Mouse (Mus musculus) limb, embryonic 11.5 days (tissue): ENCODE measurements around the gene Actl10. TPM values are rescaled to one million over a fixed set of nuclear protein-coding genes. Genes with fewer than 3 reads are reported as not detected.
A peak's percentile ranks its signal among the peaks of the same experiment; 100 is the strongest.

Experiments used
- ATAC-seq: fragments of 200-750 bp; cut with Nextera tagmentation; 2 replicates; pipeline ENCODE4 v1.8.0; 2017; ENCODE audit warnings: low read depth; ENCODE audit not compliant: insufficient number of reproducible peaks, low FRiP score, low TSS enrichment
- DNase-seq: peaks from one replicate; pipeline ENCODE4 v3.0.0-alpha.2; 2015; ENCODE audit warnings: low spot score
- H3K27ac ChIP-seq: fragments of 300-500 bp; sonication (generic); replicated peaks from 2 replicates; pipeline ENCODE4 v1.5.1; 2014; ENCODE audit warnings: low read depth, mild to moderate bottlenecking, low read length
- H3K27me3 ChIP-seq: fragments of 300-500 bp; sonication (generic); 2 replicates; pipeline ENCODE4 v1.6.1; 2014; ENCODE audit warnings: mild to moderate bottlenecking, low read length, mixed read lengths; ENCODE audit not compliant: control insufficient read depth, insufficient read depth
- H3K36me3 ChIP-seq: fragments of 300-500 bp; sonication (generic); 2 replicates; pipeline ENCODE4 v1.6.1; 2014; ENCODE audit warnings: mild to moderate bottlenecking, low read length, moderate library complexity, mixed read lengths; ENCODE audit not compliant: control insufficient read depth, insufficient read depth
- H3K4me1 ChIP-seq: fragments of 300-500 bp; sonication (generic); 2 replicates; pipeline ENCODE4 v1.6.1; 2014; ENCODE audit warnings: low read length, mixed read lengths; ENCODE audit not compliant: control insufficient read depth, insufficient read depth
- H3K4me2 ChIP-seq: fragments of 300-500 bp; sonication (generic); 2 replicates; pipeline ENCODE4 v1.6.1; 2014; ENCODE audit warnings: low read depth, mild to moderate bottlenecking, moderate library complexity; ENCODE audit not compliant: severe bottlenecking
- H3K4me3 ChIP-seq: fragments of 300-500 bp; sonication (generic); 2 replicates; pipeline ENCODE4 v1.5.1; 2014; ENCODE audit warnings: low read depth, low read length
- H3K9ac ChIP-seq: fragments of 300-500 bp; sonication (generic); 2 replicates; pipeline ENCODE4 v1.6.1; 2014; ENCODE audit warnings: mild to moderate bottlenecking, low read length
- H3K9me3 ChIP-seq: fragments of 300-500 bp; sonication (generic); 2 replicates; pipeline ENCODE4 v1.6.1; 2016; ENCODE audit warnings: low read length; ENCODE audit not compliant: control insufficient read depth
- WGBS: fragments of 180-500 bp; shearing (Covaris S2); extraction: QIAGEN DNeasy Blood & Tissue Kit; methylation state at CpG from one replicate; pipeline ENCODE4 v1.1.7; 2014; 5-methylcytosine and 5-hydroxymethylcytosine counted together
- polyA plus RNA-seq: library from polyadenylated mRNA; unstranded; fragments of >200 nt; fragmentation: Nextera tagmentation; extraction: Ambion mirVana; gene quantifications from 2 replicates; pipeline ENCODE4 v1.2.1, GENCODE M21; 2014

The Actl10 gene
- polyA plus RNA-seq, 1 experiment from 2014 or later = 0.19 TPM

- Histone ChIP-seq H3K27ac (no peak overlapping the region), H3K4me1 (no peaks in the 10 kb centered on the region), H3K9ac (no peak overlapping the region), H3K9me3 (no peaks in the 10 kb centered on the region), H3K4me3 (no peak overlapping the region), H3K27me3 (no peaks in the 10 kb centered on the region), H3K4me2 (no peak overlapping the region), H3K36me3 (peaks cover 3% of the 10 kb centered on the region; the same call in 1 of the 2 replicates)
- 90% methylated on average over 9 of the region's 9 CpGs for WGBS
- ATAC-seq (no peak), DNase-seq (no peak)
Measured at GRCm38 (mm10) chr2:154543567-154544347, 7.8 kb upstream of the Actl10 start.

GRCm38 (mm10) chr2:154546711-154547110 is 4.9 kb upstream of the Actl10 start, which contains the start of gene 1700003F12Rik:
Gene 1700003F12Rik (plus strand): TSS chr2:154547085.
- H3K9me3 ChIP-seq = no peaks in the 10 kb centered on the region
- H3K4me3 ChIP-seq = no peak within 1 kb of the TSS
- no peak within 1 kb of the TSS for H3K9ac ChIP-seq
- peaks cover 10% of the 10 kb centered on the region for H3K27me3 ChIP-seq
- ATAC-seq (no peak), DNase-seq (no peak)
- no peaks in the 10 kb centered on the region for H3K36me3 ChIP-seq
- WGBS = 91% methylated on average over 10 of the region's 10 CpGs
- H3K27ac ChIP-seq = no peak within 1 kb of the TSS
- H3K4me1 ChIP-seq = peaks cover 3% of the 10 kb centered on the region
- no peak within 1 kb of the TSS for H3K4me2 ChIP-seq

- no peak overlapping the region for H3K9ac ChIP-seq
- ATAC-seq = no peak
- peaks cover 14% of the 10 kb centered on the region for H3K27me3 ChIP-seq
- peaks cover 13% of the 10 kb centered on the region for H3K4me1 ChIP-seq
- H3K4me3 ChIP-seq = no peak overlapping the region
- H3K4me2 ChIP-seq = no peak overlapping the region
- DNase-seq = no peak
- whole genome bisulfite sequencing = 38% methylated on average over 3 of the region's 3 CpGs
- H3K36me3 ChIP-seq = 0 out of 2 replicates have a peak, but pooled peaks cover 2% of the 10 kb centered on the region
- H3K27ac ChIP-seq = no peak overlapping the region
- H3K9me3 ChIP-seq = no peaks in the 10 kb centered on the region
Measured at GRCm38 (mm10) chr2:154548688-154549087, 2.9 kb upstream of the Actl10 start.

- WGBS = 3% methylated on average over 48 of the region's 48 CpGs
- Histone ChIP-seq H3K27ac (no peak overlapping the region), H3K9ac (peak overlapping the region; percentile 60), H3K36me3 (0 out of 2 replicates have a peak, but pooled peaks cover 2% of the 10 kb centered on the region), H3K4me1 (peaks cover 13% of the 10 kb centered on the region), H3K9me3 (no peaks in the 10 kb centered on the region), H3K27me3 (peaks cover 14% of the 10 kb centered on the region), H3K4me2 (peak overlapping the region; percentile 85), H3K4me3 (peak overlapping the region; percentile 34)
- ATAC-seq (peak; percentile 64; the same call in 1 of the 2 replicates), DNase-seq (peak; percentile 86)
Measured at GRCm38 (mm10) chr2:154549127-154549885, 2.3 kb upstream of the Actl10 start.

- H3K4me2 ChIP-seq = peak overlapping the region; percentile 85
- peaks cover 13% of the 10 kb centered on the region for H3K4me1 ChIP-seq
- DNase-seq (no peak), ATAC-seq (no peak)
- H3K4me3 ChIP-seq = peak overlapping the region; percentile 34; the same call in 1 of the 2 replicates
- WGBS = 17% methylated on average over 20 of the region's 20 CpGs
- H3K27ac ChIP-seq = no peak overlapping the region
- no peak overlapping the region; the same call in 1 of the 2 replicates for H3K9ac ChIP-seq
- peaks cover 14% of the 10 kb centered on the region for H3K27me3 ChIP-seq
- H3K9me3 ChIP-seq = no peaks in the 10 kb centered on the region
- H3K36me3 ChIP-seq = 0 out of 2 replicates have a peak, but pooled peaks cover 2% of the 10 kb centered on the region
Measured at GRCm38 (mm10) chr2:154549886-154550189, 1.7 kb upstream of the Actl10 start.

- no peak for DNase-seq
- Histone ChIP-seq H3K36me3 (0 out of 2 replicates have a peak, but pooled peaks cover 2% of the 10 kb centered on the region), H3K27ac (no peak overlapping the region), H3K9me3 (no peaks in the 10 kb centered on the region), H3K4me1 (peaks cover 13% of the 10 kb centered on the region), H3K9ac (no peak overlapping the region), H3K27me3 (peaks cover 14% of the 10 kb centered on the region), H3K4me3 (no peak overlapping the region), H3K4me2 (no peak overlapping the region)
- no peak for ATAC-seq
- WGBS = 80% methylated on average over 2 of the region's 2 CpGs
Measured at GRCm38 (mm10) chr2:154550937-154551336, 639 bp upstream of the Actl10 start.

- no peak overlapping the region for H3K27ac ChIP-seq
- H3K27me3 ChIP-seq = peaks cover 14% of the 10 kb centered on the region
- H3K9me3 ChIP-seq = no peaks in the 10 kb centered on the region
- H3K4me3 ChIP-seq = peak overlapping the region; percentile 17
- H3K4me1 ChIP-seq = peaks cover 13% of the 10 kb centered on the region
- ATAC-seq = no peak
- no peak overlapping the region for H3K9ac ChIP-seq
- peak overlapping the region; percentile 45 for H3K4me2 ChIP-seq
- 20% methylated on average over 21 of the region's 21 CpGs for WGBS
- DNase-seq = peak; percentile 59
- H3K36me3 ChIP-seq = 0 out of 2 replicates have a peak, but pooled peaks cover 2% of the 10 kb centered on the region
Measured at GRCm38 (mm10) chr2:154551927-154552326, 351 bp downstream of the Actl10 start.

GRCm38 (mm10) chr2:154552424-154552907 is 890 bp downstream of the Actl10 start:
- DNase-seq (peak; percentile 66), ATAC-seq (no peak)
- H3K9ac ChIP-seq = no peak overlapping the region; the same call in 1 of the 2 replicates
- WGBS = 29% methylated on average over 27 of the region's 27 CpGs
- H3K4me2 ChIP-seq = peak overlapping the region; percentile 45
- H3K9me3 ChIP-seq = no peaks in the 10 kb centered on the region
- H3K4me3 ChIP-seq = peak overlapping the region; percentile 17
- peaks cover 14% of the 10 kb centered on the region for H3K27me3 ChIP-seq
- H3K27ac ChIP-seq = no peak overlapping the region
- H3K36me3 ChIP-seq = 0 out of 2 replicates have a peak, but pooled peaks cover 2% of the 10 kb centered on the region
- peaks cover 16% of the 10 kb centered on the region for H3K4me1 ChIP-seq
